Mouse (Mus musculus) cortical plate, adult 2 months (tissue): ENCODE measurements around the gene Naa10. TPM values are rescaled to one million over a fixed set of nuclear protein-coding genes. Genes with fewer than 3 reads are reported as not detected.

Experiments used
- H3K27ac ChIP-seq: fragments of 200-500 bp; 2 replicates; pipeline ENCODE4 v1.5.1; 2012; ENCODE audit warnings: low read length, control low read depth, inconsistent platforms; ENCODE audit not compliant: insufficient read depth
- H3K4me1 ChIP-seq: fragments of 200-500 bp; 2 replicates; pipeline ENCODE4 v1.6.1; 2011; ENCODE audit warnings: low read length; ENCODE audit not compliant: control insufficient read depth, insufficient read depth
- H3K4me3 ChIP-seq: fragments of 200-500 bp; 2 replicates; pipeline ENCODE4 v1.5.1; 2011; ENCODE audit warnings: mild to moderate bottlenecking, low read length, control low read depth; ENCODE audit not compliant: insufficient read depth
- CTCF ChIP-seq: fragments of 200-500 bp; IDR thresholded peaks from 2 replicates; pipeline ENCODE4 v1.5.1; 2011; ENCODE audit warnings: mild to moderate bottlenecking, control low read depth, low read length; ENCODE audit not compliant: insufficient read depth; ENCODE audit errors: extremely low read depth
- POLR2A ChIP-seq: fragments of 200-500 bp; IDR thresholded peaks from 2 replicates; pipeline ENCODE4 v1.6.1; 2011; ENCODE audit warnings: mild to moderate bottlenecking, low read length, control low read depth; ENCODE audit not compliant: insufficient read depth; ENCODE audit errors: extremely low read depth
- polyA plus RNA-seq: library from polyadenylated mRNA; depleted of rRNA; stranded (reverse); fragments of >200 nt; gene quantifications from 2 replicates; pipeline ENCODE4 v1.2.3, GENCODE M21; 2012

The Naa10 gene
- polyA plus RNA-seq, 1 experiment, result 74.5 TPM

- TF ChIP-seq CTCF (no peak), POLR2A (no peak)
- Histone ChIP-seq H3K4me1 (no peaks in the 10 kb centered on the region), H3K27ac (no peak overlapping the region), H3K4me3 (no peak overlapping the region)
Observed at GRCm38 (mm10) chrX:73954988-73955387, 33.2 kb upstream of the Naa10 start.

GRCm38 (mm10) chrX:73952603-73953002, 30.9 kb upstream of the Naa10 start:
- H3K4me1 ChIP-seq, result no peaks in the 10 kb centered on the region
- H3K4me3 ChIP-seq, result no peak overlapping the region
- TF ChIP-seq POLR2A, result no peak
- TF ChIP-seq CTCF, result no peak
- no peak overlapping the region for H3K27ac ChIP-seq

GRCm38 (mm10) chrX:73949341-73949740, 27.6 kb upstream of the Naa10 start:
- TF ChIP-seq POLR2A (no peak), CTCF (no peak)
- Histone ChIP-seq H3K4me3 (no peak overlapping the region), H3K4me1 (no peaks in the 10 kb centered on the region), H3K27ac (no peak overlapping the region)

- Histone ChIP-seq H3K27ac (no peak overlapping the region), H3K4me1 (no peaks in the 10 kb centered on the region), H3K4me3 (no peak overlapping the region)
- TF ChIP-seq CTCF, result peak; percentile 55
- TF ChIP-seq POLR2A, result no peak
Observed at GRCm38 (mm10) chrX:73948647-73949046, 26.9 kb upstream of the Naa10 start.

- Histone ChIP-seq H3K27ac (no peak overlapping the region), H3K4me1 (no peaks in the 10 kb centered on the region), H3K4me3 (no peak overlapping the region)
- TF ChIP-seq POLR2A, result no peak
- no peak for TF ChIP-seq CTCF
Observed at GRCm38 (mm10) chrX:73946896-73947295, 25.2 kb upstream of the Naa10 start.

GRCm38 (mm10) chrX:73942294-73942693, 20.6 kb upstream of the Naa10 start:
- no peak overlapping the region for H3K4me3 ChIP-seq
- no peaks in the 10 kb centered on the region for H3K4me1 ChIP-seq
- TF ChIP-seq CTCF (no peak), POLR2A (no peak)
- no peak overlapping the region for H3K27ac ChIP-seq

GRCm38 (mm10) chrX:73941860-73942259, 20.1 kb upstream of the Naa10 start:
- Histone ChIP-seq H3K4me3 (no peak overlapping the region), H3K27ac (no peak overlapping the region), H3K4me1 (no peaks in the 10 kb centered on the region)
- TF ChIP-seq CTCF (no peak), POLR2A (no peak)

- Histone ChIP-seq H3K4me1 (no peaks in the 10 kb centered on the region), H3K4me3 (no peak overlapping the region), H3K27ac (no peak overlapping the region)
- no peak for TF ChIP-seq POLR2A
- no peak for TF ChIP-seq CTCF
Observed at GRCm38 (mm10) chrX:73931871-73932270, 10.1 kb upstream of the Naa10 start.

- no peak for TF ChIP-seq POLR2A
- H3K27ac ChIP-seq, result no peak within 1 kb of the TSS
- H3K4me3 ChIP-seq, result peak within 1 kb of the TSS; percentile 17; the same call in 1 of the 2 replicates
- no peaks in the 10 kb centered on the region for H3K4me1 ChIP-seq
Observed at GRCm38 (mm10) chrX:73930402-73931062, 8.8 kb upstream of the Naa10 start, which contains the start of gene Renbp. TSS of gene Renbp (minus strand) at chrX:73930850.

- TF ChIP-seq POLR2A, result no peak
- TF ChIP-seq CTCF, result no peak
- H3K4me1 ChIP-seq, result no peaks in the 10 kb centered on the region
Observed at GRCm38 (mm10) chrX:73922550-73922882, 772 bp upstream of the Naa10 start.

More at GRCm38 (mm10) chrX:73922550-73922882, 772 bp upstream of the Naa10 start:
- H3K27ac ChIP-seq, result no peak overlapping the region
- H3K4me3 ChIP-seq, result peak overlapping the region; percentile 78
